Mouse (Mus musculus) brown adipose tissue, adult 24 weeks (tissue): ENCODE data around the gene Fahd2a. TPM values are rescaled to one million over a fixed set of nuclear protein-coding genes. Genes with fewer than 3 reads are reported as not detected.

Experiments
- H3K27ac ChIP-seq: fragments of 200-500 bp; replicated peaks from 2 replicates; pipeline ENCODE4 v1.5.1; 2012; ENCODE audit warnings: low read depth, mild to moderate bottlenecking, low read length
- H3K4me1 ChIP-seq: fragments of 200-500 bp; 2 replicates; pipeline ENCODE4 v1.6.1; 2012; ENCODE audit warnings: low read length, mixed read lengths; ENCODE audit not compliant: control insufficient read depth, insufficient read depth, insufficient read length
- H3K4me3 ChIP-seq: fragments of 200-500 bp; 2 replicates; pipeline ENCODE4 v1.5.1; 2012; ENCODE audit warnings: low read depth, mild to moderate bottlenecking, low read length, moderate library complexity; ENCODE audit not compliant: insufficient read depth
- polyA plus RNA-seq: library from polyadenylated mRNA; stranded (reverse); fragments of >200 nt; gene quantifications from 2 replicates; pipeline ENCODE4 v1.2.4, GENCODE M21; 2012; ENCODE audit not compliant: missing spikeins, insufficient read depth, insufficient read length

The Fahd2a gene
- polyA plus RNA-seq, 1 experiment = 103 TPM

- H3K4me1 ChIP-seq = no peaks in the 10 kb centered on the region
- no peak overlapping the region for H3K4me3 ChIP-seq
- no peak overlapping the region for H3K27ac ChIP-seq
Observed at GRCm38 (mm10) chr2:127453141-127453540, 8.8 kb upstream of the Fahd2a start.

- Histone ChIP-seq H3K4me3 (no peak overlapping the region), H3K4me1 (no peaks in the 10 kb centered on the region), H3K27ac (no peak overlapping the region)
Observed at GRCm38 (mm10) chr2:127451748-127452147, 7.4 kb upstream of the Fahd2a start.

- Histone ChIP-seq H3K27ac (no peak overlapping the region), H3K4me3 (no peak overlapping the region), H3K4me1 (peaks cover 2% of the 10 kb centered on the region; the same call in 1 of the 2 replicates)
Observed at GRCm38 (mm10) chr2:127449691-127450090, 5.3 kb upstream of the Fahd2a start.

- H3K4me1 ChIP-seq = peaks cover 6% of the 10 kb centered on the region
- no peak overlapping the region for H3K27ac ChIP-seq
- H3K4me3 ChIP-seq = no peak overlapping the region
Observed at GRCm38 (mm10) chr2:127446847-127447246, 2.5 kb upstream of the Fahd2a start.

- H3K27ac ChIP-seq = no peak overlapping the region
- H3K4me3 ChIP-seq = no peak overlapping the region
- no peaks in the 10 kb centered on the region; the same call in 1 of the 2 replicates for H3K4me1 ChIP-seq
Observed at GRCm38 (mm10) chr2:127437697-127438096, 6.7 kb downstream of the Fahd2a start.

GRCm38 (mm10) chr2:127435554-127435953 is 8.8 kb downstream of the Fahd2a start:
- Histone ChIP-seq H3K27ac (no peak overlapping the region), H3K4me1 (no peaks in the 10 kb centered on the region), H3K4me3 (no peak overlapping the region)

GRCm38 (mm10) chr2:127435135-127435534 is 9.2 kb downstream of the Fahd2a start:
- no peak overlapping the region for H3K27ac ChIP-seq
- no peaks in the 10 kb centered on the region for H3K4me1 ChIP-seq
- no peak overlapping the region for H3K4me3 ChIP-seq

- no peak overlapping the region for H3K27ac ChIP-seq
- H3K4me3 ChIP-seq = no peak overlapping the region
- H3K4me1 ChIP-seq = no peaks in the 10 kb centered on the region
Observed at GRCm38 (mm10) chr2:127433487-127434295, 10.7 kb downstream of the Fahd2a start.

- Histone ChIP-seq H3K27ac (no peak overlapping the region), H3K4me1 (no peaks in the 10 kb centered on the region), H3K4me3 (no peak overlapping the region)
Observed at GRCm38 (mm10) chr2:127430238-127430637, 14.1 kb downstream of the Fahd2a start.

- no peak within 1 kb of the TSS for H3K4me3 ChIP-seq
- no peak within 1 kb of the TSS for H3K27ac ChIP-seq
- no peaks in the 10 kb centered on the region for H3K4me1 ChIP-seq
Observed at GRCm38 (mm10) chr2:127424977-127425376, 19.4 kb downstream of the Fahd2a start, which contains the start of gene Gpat2. TSS of gene Gpat2 (plus strand) at chr2:127425199.

- Histone ChIP-seq H3K4me3 (no peak overlapping the region), H3K4me1 (no peaks in the 10 kb centered on the region), H3K27ac (no peak overlapping the region)
Observed at GRCm38 (mm10) chr2:127418266-127418970, 25.9 kb downstream of the Fahd2a start.

GRCm38 (mm10) chr2:127416706-127417105 is 27.7 kb downstream of the Fahd2a start:
- H3K27ac ChIP-seq = no peak overlapping the region
- H3K4me1 ChIP-seq = no peaks in the 10 kb centered on the region
- H3K4me3 ChIP-seq = no peak overlapping the region

- H3K4me1 ChIP-seq = no peaks in the 10 kb centered on the region
Observed at GRCm38 (mm10) chr2:127415806-127416205, 28.6 kb downstream of the Fahd2a start.

GRCm38 (mm10) chr2:127411126-127411525 is 33.2 kb downstream of the Fahd2a start:
- Histone ChIP-seq H3K27ac (no peak overlapping the region), H3K4me3 (no peak overlapping the region), H3K4me1 (no peaks in the 10 kb centered on the region)

More at GRCm38 (mm10) chr2:127415806-127416205, 28.6 kb downstream of the Fahd2a start:
- H3K4me3 ChIP-seq = no peak overlapping the region
- no peak overlapping the region for H3K27ac ChIP-seq

GRCm38 (mm10) chr2:127398738-127399137 is 45.6 kb downstream of the Fahd2a start:
- no peak overlapping the region for H3K4me3 ChIP-seq
- H3K27ac ChIP-seq = no peak overlapping the region
- H3K4me1 ChIP-seq = no peaks in the 10 kb centered on the region
